Comparison of ENCODE assay signal across 8 mouse cellular contexts in genomic region chr17:67912640-67913039, GRCm38 (mm10).
A peak's percentile ranks its signal among the peaks of the same experiment; 100 is the strongest.
DNase-seq lines count a peak whose midpoint lies in the region; ATAC-seq and TF ChIP-seq lines count a peak whose summit lies in the region.

No protein-coding gene starts in this region.

- ATAC-seq in intestine, postnatal 0 days: no peak
- peak; percentile 65 for ATAC-seq in lung, embryonic 16.5 days (ENCODE audit: low read depth)

- TF ChIP-seq POLR2A in cerebellum, adult 2 months (IDR thresholded peaks at IDR 0.05; ENCODE audit: borderline replicate concordance, insufficient read depth, low read length): no peak

- H3K4me2 ChIP-seq in intestine, postnatal 0 days (replicated peaks; ENCODE audit: low read depth): no peak overlapping the region
- H3K4me2 ChIP-seq in lung, embryonic 16.5 days (ENCODE audit: low read depth, low read length): no peak overlapping the region

- no peak overlapping the region for H3K9ac ChIP-seq in intestine, postnatal 0 days (ENCODE audit: low read depth, low read length)
- H3K9ac ChIP-seq in lung, embryonic 16.5 days (ENCODE audit: low read length): no peak overlapping the region

- H3K9me3 ChIP-seq in intestine, postnatal 0 days (ENCODE audit: control insufficient read depth): no peaks in the 10 kb centered on the region
- H3K9me3 ChIP-seq in lung, embryonic 16.5 days (ENCODE audit: control insufficient read depth, low read length): no peaks in the 10 kb centered on the region; the same call in 1 of the 2 replicates

- peak; percentile 55; the same call in 1 of the 2 replicates for TF ChIP-seq CTCF in cerebellum, adult 2 months (IDR thresholded peaks at IDR 0.05; ENCODE audit: borderline replicate concordance, insufficient read depth, low read depth, low read length)
- peak; percentile 76 for TF ChIP-seq CTCF in intestine, postnatal 0 days (IDR thresholded peaks at IDR 0.05; ENCODE audit: low read depth)

- no peaks in the 10 kb centered on the region for H3K36me3 ChIP-seq in intestine, postnatal 0 days (ENCODE audit: control insufficient read depth, insufficient read depth)
- H3K36me3 ChIP-seq in lung, embryonic 16.5 days (ENCODE audit: control insufficient read depth, insufficient read depth, low read length): 0 out of 2 replicates have a peak, but pooled peaks cover 2% of the 10 kb centered on the region

- no peaks in the 10 kb centered on the region; the same call in 1 of the 2 replicates for H3K27me3 ChIP-seq in cerebellum, adult 2 months (ENCODE audit: control insufficient read depth, insufficient read depth, low read length)
- no peaks in the 10 kb centered on the region for H3K27me3 ChIP-seq in intestine, postnatal 0 days (replicated peaks; ENCODE audit: control insufficient read depth, insufficient read depth, low read length)
- no peaks in the 10 kb centered on the region for H3K27me3 ChIP-seq in lung, embryonic 16.5 days (ENCODE audit: control insufficient read depth, insufficient read depth, low read depth, low read length)

- DNase-seq in right cerebral cortex, postnatal 10 days (ENCODE audit: low spot score in 2 of 2): peak; percentile 48 to 71
- DNase-seq in right cerebral cortex, postnatal 36 days (ENCODE audit: low spot score in 2 of 2): no peak
- peak in 1 of 2 experiments; percentile 22 for DNase-seq in cerebellum, adult 2 months
- DNase-seq in gastrocnemius, adult 18-20 months (ENCODE audit: low spot score): peak; percentile 41
- DNase-seq in right cerebral cortex, postnatal 25 days: peak; percentile 13
- DNase-seq in spleen, adult 12 weeks (ENCODE audit: low spot score): no peak

- WGBS in cerebellum, adult 2 months: 63% methylated on average over 12 of the region's 12 CpGs
- 53% methylated on average over 12 of the region's 12 CpGs for WGBS in intestine, postnatal 0 days
- WGBS in lung, embryonic 16.5 days: 48% methylated on average over 12 of the region's 12 CpGs

- H3K4me1 ChIP-seq in cerebellum, adult 2 months (ENCODE audit: control insufficient read depth, insufficient read depth, low read length): peaks cover 3% of the 10 kb centered on the region; the same call in 1 of the 2 replicates
- no peaks in the 10 kb centered on the region for H3K4me1 ChIP-seq in intestine, postnatal 0 days (replicated peaks; ENCODE audit: control insufficient read depth, insufficient read depth, low read length)
- no peaks in the 10 kb centered on the region for H3K4me1 ChIP-seq in lung, embryonic 16.5 days (replicated peaks; ENCODE audit: control insufficient read depth, insufficient read depth, low read length)

- H3K4me3 ChIP-seq in cerebellum, adult 2 months (replicated peaks; ENCODE audit: insufficient read depth, low read depth, low read length): no peak overlapping the region
- no peak overlapping the region for H3K4me3 ChIP-seq in intestine, postnatal 0 days (ENCODE audit: low read depth, low read length)
- no peak overlapping the region for H3K4me3 ChIP-seq in lung, embryonic 16.5 days (ENCODE audit: low read length)

- H3K27ac ChIP-seq in cerebellum, adult 2 months (ENCODE audit: insufficient read depth, low read length): no peak overlapping the region
- H3K27ac ChIP-seq in intestine, postnatal 0 days (ENCODE audit: low read depth, low read length): no peak overlapping the region
- H3K27ac ChIP-seq in lung, embryonic 16.5 days (ENCODE audit: low read length): no peak overlapping the region

Comparison
In these comparisons a context has a peak if more than half of its experiments do, and no peak if none do; other contexts are left out.
1. DNase-seq: peak in right cerebral cortex, postnatal 10 days (2 of 2), gastrocnemius, adult 18-20 months (single experiment) and right cerebral cortex, postnatal 25 days (single experiment); none in right cerebral cortex, postnatal 36 days (0 of 2) and spleen, adult 12 weeks (single experiment).